Mouse (Mus musculus) C2C12 (cell line): ENCODE measurements around the gene Car1.

Experiments
- CEBPB ChIP-seq: IDR thresholded peaks from one replicate; pipeline ENCODE4 v1.6.1; 2011; ENCODE audit warnings: low read depth, mild to moderate bottlenecking, control low read depth, moderate library complexity
- CTCF ChIP-seq: IDR thresholded peaks from one replicate; pipeline ENCODE4 v1.5.1; 2011; ENCODE audit not compliant: control insufficient read depth, insufficient read depth, insufficient read length
- MAX ChIP-seq: IDR thresholded peaks from one replicate; pipeline ENCODE4 v1.6.1; 2011; ENCODE audit warnings: mild to moderate bottlenecking, control low read depth
- USF1 ChIP-seq: IDR thresholded peaks from one replicate; pipeline ENCODE4 v1.6.1; 2011; ENCODE audit warnings: low read depth, mild to moderate bottlenecking, control low read depth, moderate library complexity

DNA sequence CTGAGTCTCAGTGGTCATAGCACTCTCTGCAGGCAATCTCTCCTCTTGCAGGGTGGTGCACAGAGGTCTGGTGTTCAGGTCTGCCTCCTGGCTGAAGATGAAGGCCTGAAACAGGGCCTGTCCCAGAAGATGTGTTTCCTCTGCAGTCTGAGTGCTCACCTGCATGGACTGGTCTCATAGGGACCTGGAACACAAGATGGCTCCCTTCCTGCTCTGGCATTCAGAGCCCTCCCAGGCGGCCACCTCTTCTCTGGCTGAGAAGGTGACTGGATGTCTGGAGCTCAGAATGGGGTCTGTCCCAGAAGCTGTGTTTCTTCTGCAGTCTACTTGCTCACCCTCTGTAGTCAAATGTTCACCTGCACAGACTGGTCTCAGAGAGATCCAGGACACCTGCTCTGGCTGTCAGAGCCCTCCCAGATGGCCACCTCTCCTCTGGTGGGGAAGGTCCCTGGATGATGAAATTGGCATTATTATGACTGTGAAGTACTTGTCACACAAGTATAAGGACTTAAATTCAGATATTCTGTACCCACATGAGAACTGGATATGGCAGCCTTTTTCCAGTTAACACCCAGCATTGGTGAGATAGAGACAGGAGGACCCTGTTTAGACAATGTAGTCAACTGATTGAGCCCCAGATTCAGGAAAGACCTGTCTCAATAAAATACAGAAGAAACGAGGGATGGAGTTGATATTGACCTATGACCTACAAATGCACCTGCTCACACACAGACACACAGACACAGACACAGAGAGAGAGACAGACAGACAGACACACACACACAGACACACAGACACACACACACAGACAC, 43.2 kb downstream of the Car1 start:
- TF ChIP-seq CTCF (no peak), MAX (no peak), USF1 (no peak), CEBPB (no peak)
